Mouse (Mus musculus): ENCODE results near the gene Ccz1.
A peak's percentile ranks its signal among the peaks of the same experiment; 100 is the strongest.
"Not testable (repeated sequence)": the region's sequence is repeated elsewhere in the genome, so short reads cannot be mapped to it uniquely, and the experiment has no call there.

Gene Ccz1

DNA sequence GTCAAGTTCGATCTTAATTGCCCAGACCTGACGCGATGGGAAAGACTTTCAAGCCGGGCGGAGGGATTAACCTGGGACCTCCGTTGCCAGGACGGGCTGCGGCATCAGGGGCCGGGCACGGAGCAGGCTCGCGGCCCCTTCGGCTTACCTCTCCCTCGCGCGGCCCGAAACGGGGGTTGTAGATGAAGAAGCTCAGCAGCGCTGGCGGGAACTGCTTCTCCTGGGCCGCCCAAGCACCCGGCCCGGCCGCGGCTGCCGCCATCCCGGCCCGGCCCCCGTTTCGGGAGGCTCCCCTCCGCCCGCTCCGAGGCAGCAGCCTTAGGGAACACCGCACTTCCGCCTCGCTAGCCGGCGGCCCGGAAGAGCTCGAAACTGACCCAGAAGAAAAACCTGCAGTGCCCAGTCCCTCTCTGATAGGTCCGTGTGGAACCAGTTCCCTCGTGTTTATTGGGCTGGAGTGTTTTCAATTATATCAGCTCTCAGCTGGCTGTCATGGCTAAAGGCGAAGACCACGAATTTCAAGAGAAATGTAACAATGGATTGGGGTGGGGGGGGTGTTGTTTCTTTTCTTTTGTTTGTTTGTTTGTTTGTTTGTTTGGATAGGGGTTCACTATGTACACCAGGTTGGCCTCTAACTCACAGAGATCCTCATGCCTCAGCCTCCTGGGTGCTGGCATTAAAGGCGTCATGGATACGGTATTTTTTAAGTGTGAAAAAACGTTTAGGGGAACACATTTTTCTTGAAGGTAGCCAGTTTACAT, at the start of gene Ccz1:
Gene Ccz1, minus strand, starts transcription at position 327 of the 761 bp plus-strand sequence.
- DNase-seq = peak; percentile 72

- no peak for DNase-seq
Observed at GRCm38 (mm10) chr5:144064093-144064492, 49.4 kb upstream of the Ccz1 start.

DNA sequence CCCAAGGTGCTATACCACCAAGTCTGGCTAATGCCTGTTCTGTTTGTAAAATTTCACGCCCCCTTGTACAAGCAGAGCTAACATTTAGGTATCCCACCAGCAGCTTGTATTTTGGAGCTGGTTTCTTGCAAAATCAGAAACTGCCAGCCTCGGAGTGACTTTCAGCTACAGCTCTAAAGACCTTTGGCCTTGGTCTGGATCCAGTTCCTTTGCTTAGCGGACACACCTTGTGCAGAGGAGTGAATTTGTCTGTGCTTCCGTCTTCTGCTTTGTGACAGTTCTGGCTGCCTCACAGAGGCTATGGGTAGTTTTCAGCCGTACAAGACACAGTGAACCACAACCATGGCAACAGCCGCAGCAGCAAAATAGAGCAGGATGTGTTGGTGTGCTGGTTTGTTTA, 39.7 kb upstream of the Ccz1 start:
- DNase-seq = peak; percentile 14

- DNase-seq = no peak
Observed at GRCm38 (mm10) chr5:144053450-144053849, 38.8 kb upstream of the Ccz1 start.

GRCm38 (mm10) chr5:144051268-144051667, 36.6 kb upstream of the Ccz1 start:
- no peak for DNase-seq

- no peak for DNase-seq
Observed at GRCm38 (mm10) chr5:144049881-144050280, 35.2 kb upstream of the Ccz1 start.

DNA sequence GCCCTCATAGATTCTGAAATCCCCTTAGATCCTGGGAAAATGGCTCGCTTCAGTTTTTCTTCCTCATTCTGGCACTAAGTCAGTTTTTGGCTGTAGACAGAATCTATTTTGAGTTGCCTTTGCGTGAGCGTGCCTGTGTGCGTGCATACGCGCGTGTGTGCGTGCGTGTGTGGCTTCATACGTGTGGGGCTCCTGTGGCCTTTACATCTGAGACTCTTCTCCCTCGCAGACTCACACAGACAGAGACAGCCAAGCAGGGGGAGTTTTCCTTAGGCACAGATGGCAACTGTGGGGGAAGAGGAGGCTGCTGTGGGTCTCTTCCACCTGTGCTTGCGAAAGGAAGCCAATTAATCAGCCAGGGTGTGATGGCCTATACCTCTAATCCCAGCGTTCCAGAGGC, 32.6 kb upstream of the Ccz1 start:
- DNase-seq = no peak

DNA sequence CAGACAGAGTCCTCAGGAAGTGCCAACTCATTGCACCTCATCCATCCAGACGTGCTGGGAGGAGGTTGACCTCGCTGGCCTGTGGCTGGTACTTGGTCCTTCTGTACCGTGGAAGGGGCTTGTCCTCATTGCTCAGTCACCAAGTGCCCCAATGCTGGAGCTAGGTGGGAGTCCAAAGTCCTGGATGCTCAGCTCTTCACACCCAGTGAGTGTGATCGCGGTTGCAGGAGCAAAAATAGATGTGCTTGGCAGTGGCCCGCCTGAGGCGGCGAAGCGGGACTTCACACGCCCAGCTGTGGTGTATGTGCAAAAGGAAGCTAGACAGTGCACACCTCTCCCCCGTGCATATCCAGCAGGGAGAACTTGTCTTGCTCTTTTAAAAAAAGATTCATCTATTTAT, 28.5 kb upstream of the Ccz1 start:
- peak; percentile 64 for DNase-seq

DNA sequence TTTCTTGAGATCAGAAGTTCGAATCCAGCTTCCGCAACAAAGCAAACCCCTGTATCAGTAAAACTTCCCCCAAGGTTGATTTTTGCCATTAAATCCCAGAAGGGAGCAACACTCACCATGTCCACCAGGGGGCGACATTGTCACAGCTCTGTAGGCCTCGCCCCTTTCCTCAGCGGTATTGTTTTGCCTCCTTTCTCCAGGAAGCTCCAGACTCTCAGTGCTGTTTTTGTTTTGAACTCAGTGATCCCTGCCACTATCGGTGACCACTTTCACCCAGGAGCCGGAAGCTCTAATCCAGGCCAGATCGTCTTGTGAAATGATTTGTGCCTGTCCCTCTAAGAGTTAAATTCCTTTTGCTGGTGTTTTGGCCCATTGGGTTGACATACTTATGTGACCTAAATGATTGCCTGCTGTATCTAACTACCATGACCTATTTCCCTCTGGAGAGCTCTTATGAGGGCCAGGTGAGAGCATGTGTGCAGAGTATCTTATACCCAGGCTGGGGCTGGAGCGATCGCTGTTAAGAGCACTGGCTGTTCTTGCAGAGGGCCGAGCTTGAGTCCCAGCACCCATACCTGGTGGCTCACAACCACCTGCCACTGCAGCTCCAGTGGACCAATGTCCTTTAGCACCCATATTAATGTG, 26.2 kb upstream of the Ccz1 start:
- peak; percentile 51 for DNase-seq

- DNase-seq = no peak
Observed at GRCm38 (mm10) chr5:144039886-144040285, 25.2 kb upstream of the Ccz1 start.

DNA sequence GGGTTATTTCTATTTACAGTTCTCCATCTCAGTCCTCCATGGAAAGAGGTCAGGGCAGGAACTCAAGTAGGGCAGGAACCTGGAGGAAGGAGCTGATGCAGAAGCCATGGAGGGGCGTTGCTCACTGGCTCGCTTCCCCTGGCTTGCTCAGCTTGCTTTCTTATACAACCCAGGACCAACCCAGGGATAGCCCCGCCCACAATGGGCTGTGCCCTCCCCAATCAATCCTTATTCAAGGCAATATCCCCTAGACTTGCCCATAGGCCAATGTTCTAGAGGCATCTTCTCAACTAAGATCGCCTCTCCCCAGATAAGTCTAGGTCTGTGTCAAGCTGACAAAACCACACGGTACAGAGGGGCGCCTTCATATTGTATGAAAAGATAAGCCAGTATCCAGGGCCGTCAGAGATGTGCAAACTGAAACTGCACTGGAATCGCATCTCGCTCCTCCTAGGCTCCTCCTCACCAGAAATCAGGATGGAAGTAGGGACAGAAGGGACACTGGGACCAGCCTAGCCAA, 24.5 kb upstream of the Ccz1 start:
- no peak for DNase-seq

DNA sequence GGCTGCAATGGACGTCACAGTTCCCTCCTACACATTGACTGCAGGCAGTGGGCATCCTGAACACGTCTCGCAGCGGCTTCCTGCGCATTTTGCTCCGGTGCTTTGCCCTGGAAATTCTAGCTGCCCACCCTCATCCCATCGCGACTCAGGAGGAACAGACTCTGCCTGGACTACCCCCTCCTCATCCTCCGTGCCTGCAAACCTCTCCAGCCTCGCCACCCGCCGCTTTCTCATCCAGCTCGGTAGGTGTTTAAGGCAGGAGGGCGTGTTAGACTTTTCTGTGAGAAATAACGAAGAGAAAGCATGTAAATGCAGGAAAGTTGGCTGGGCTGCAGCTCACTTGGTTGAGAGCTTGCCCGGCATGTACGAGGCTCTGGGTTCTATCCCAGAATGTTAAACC, 22.3 kb upstream of the Ccz1 start:
- DNase-seq = no peak

GRCm38 (mm10) chr5:144034567-144034966, 19.9 kb upstream of the Ccz1 start:
- no peak for DNase-seq

GRCm38 (mm10) chr5:144032491-144032890, 17.8 kb upstream of the Ccz1 start:
- peak; percentile 36 for DNase-seq

DNA sequence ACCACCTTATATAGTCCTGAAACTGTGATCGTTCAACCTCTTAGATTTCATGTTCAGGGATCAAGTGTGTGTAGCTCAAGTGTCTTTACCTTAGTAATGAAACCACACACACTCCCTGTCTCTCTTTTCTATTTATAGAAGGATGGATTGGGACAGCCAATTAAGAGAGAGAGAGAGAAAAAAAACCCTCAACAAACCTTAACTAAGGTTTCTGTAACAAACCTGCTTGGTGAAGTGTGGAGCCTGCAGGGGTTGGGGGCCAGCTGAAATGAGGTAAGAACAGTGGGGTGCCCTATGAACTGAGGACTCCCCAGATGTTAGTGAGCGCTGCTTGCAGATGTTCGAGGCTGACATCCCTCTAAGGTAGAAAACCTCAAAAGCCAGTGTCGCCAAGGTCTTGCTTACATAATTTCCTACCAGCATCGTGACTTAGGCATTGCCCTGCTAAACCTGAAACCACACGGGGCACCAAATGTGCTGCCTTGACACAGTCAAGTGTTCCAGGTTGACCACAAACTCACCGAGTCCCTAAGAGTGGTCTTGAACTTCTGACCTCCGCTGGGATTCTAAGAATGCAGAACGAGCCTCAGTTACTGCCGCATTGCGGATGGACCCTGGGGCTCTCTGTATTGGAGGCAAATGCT, 12.1 kb upstream of the Ccz1 start, which contains the start of gene Ocm:
Gene Ocm, minus strand, starts transcription at position 51 of the 644 bp plus-strand sequence.
- DNase-seq = no peak

- DNase-seq = no peak
Observed at GRCm38 (mm10) chr5:144015845-144016244, 1.2 kb upstream of the Ccz1 start.

GRCm38 (mm10) chr5:144015312-144015650, 604 bp upstream of the Ccz1 start:
- no peak for DNase-seq

DNA sequence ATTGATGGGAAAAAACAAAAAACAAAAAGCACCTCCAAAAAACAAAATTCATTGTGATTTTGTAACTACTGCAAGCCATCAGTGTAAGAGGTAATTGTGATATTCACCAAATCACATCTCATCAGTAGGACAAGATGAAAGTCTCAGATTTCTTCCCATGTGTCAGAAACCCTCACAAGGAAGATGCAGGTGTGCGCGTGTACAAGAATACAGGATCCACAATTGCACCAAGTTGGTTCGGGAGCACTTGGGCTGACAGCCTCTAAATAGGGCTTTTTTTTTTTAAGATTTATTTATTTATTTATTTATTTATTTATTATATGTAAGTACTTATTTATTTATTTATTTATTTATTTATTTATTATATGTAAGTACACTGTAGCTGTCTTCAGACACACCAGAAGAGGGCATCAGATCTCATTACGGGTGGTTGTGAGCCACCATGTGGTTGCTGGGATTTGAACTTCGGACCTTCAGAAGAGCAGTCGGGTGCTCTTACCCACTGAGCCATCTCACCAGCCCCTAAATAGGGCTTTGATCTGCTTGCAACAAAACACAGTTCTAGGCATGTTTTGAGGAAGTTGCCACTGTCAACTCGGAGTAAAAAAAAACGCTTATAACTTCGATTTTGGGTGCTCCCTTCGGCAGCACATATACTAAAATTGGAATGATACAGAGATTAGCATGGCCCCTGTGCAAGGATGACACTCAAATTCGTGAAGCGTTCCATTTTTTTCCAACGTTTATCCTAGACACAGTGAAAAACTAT, 1.1 kb downstream of the Ccz1 start:
- not testable (repeated sequence) for DNase-seq

- no peak for DNase-seq
Observed at GRCm38 (mm10) chr5:144002461-144003192, 12.1 kb downstream of the Ccz1 start.

DNA sequence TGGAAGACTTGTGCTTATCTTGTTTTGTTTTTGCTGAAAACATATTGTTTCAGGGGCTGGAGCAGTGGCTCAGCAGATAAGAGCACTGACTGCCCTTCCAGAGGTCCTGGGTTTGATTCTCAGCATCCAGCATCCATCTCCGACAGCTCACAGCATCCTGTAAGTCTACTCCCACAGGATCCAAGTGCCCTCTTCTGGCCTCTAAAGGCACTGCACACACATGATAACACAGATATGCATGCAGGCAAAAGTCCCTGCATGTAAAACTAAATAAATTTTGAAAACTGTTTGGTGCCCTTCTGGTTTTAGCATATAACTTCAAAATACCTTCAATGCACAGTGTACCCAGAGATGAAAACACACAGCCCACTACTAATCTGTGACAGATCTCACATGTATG, 15.3 kb downstream of the Ccz1 start:
- DNase-seq = no peak

DNA sequence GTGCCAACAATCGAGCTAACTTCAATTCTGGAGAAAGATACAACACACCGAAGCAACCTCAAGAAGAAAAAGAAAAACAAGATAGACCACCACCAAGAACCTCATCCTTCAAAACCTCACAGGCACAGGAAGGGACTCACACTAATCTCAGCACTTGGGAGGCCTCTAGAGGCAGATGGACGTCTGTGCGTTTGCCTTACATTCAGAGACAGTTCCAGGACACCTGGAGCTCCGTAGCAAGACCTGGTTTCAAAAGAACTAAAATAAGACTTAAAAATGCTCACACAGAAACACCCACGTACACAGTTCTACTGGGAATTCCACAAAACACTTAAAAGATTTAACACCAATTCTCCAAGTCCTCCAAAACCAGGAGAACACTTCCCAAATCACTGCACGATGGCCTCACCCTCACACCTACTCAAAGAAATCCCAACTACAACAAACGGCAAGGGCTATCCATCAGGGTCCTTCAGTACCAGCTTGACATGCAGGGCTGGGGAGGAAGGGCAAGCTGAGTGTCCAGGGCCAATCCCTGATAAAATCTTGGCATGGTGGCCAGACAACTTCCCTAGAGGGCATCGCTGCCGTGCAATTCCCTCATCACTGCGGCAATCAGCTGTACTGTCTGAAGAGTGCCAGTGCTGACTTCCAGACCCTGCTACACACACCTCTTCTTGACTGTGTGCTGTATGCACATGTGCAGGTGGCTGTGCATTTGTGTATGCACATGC, 19.9 kb downstream of the Ccz1 start:
- no peak for DNase-seq

- DNase-seq = no peak
Observed at GRCm38 (mm10) chr5:143993849-143994248, 20.8 kb downstream of the Ccz1 start.

All from kidney, adult 11 months (tissue).